Mouse (Mus musculus) liver, embryonic 14.5 days (tissue): ENCODE data around the gene Clic3.

Experiments used
- CTCF ChIP-seq: IDR thresholded peaks from 2 replicates; pipeline ENCODE4 v1.5.1; 2016; ENCODE audit warnings: antibody characterized with exemption, low read depth, control low read depth
- EP300 ChIP-seq: IDR thresholded peaks from 2 replicates; pipeline ENCODE4 v1.6.1; 2016; ENCODE audit warnings: antibody characterized with exemption, low read depth

DNA sequence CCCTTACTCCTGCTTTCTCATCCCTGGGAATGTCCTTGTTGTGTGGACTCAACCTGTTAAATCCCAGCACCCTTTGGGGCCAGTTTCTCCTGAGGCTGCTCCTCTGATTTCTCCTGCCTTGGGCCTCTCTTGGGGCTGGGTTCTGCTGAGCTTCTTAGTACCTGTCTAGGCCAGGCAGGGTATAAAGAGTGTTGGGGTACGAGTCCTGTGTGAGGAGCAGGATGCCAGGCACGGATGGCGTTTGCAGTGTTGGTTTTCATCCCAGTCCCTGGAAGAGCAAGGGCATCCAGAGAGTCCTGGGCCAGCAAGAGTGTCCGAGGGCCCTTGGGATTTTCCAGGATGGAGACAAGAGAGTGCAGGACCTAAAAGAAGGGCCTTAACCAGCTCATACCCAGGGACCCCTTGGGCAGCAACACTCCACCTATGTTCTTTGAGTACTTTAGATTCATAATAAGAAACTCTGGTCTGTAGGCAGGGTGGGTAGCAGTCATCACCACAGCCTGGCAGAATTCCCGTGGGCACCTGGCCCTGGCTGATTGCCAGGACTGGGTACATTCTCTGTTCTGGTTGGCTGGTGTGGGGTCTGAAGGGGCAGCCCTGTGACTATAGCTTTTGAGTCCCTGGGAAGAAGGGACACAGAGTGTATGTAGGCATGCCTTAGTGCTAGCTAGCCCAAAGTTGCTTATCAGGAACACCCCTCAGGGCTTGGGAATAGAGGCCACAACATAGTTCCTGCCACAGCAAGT is 27.0 kb upstream of the Clic3 start:
- no peak for TF ChIP-seq CTCF
- TF ChIP-seq EP300: no peak
